Mouse (Mus musculus) heart, postnatal 0 days (tissue): ENCODE results near the gene Pdlim7.

Source experiments
- CTCF ChIP-seq: IDR thresholded peaks from 2 replicates; pipeline ENCODE4 v1.5.1; 2016; ENCODE audit warnings: antibody characterized with exemption, control low read depth, low read depth
- EP300 ChIP-seq: IDR thresholded peaks from 2 replicates; pipeline ENCODE4 v1.6.1; 2016; ENCODE audit warnings: antibody characterized with exemption, low read depth

DNA sequence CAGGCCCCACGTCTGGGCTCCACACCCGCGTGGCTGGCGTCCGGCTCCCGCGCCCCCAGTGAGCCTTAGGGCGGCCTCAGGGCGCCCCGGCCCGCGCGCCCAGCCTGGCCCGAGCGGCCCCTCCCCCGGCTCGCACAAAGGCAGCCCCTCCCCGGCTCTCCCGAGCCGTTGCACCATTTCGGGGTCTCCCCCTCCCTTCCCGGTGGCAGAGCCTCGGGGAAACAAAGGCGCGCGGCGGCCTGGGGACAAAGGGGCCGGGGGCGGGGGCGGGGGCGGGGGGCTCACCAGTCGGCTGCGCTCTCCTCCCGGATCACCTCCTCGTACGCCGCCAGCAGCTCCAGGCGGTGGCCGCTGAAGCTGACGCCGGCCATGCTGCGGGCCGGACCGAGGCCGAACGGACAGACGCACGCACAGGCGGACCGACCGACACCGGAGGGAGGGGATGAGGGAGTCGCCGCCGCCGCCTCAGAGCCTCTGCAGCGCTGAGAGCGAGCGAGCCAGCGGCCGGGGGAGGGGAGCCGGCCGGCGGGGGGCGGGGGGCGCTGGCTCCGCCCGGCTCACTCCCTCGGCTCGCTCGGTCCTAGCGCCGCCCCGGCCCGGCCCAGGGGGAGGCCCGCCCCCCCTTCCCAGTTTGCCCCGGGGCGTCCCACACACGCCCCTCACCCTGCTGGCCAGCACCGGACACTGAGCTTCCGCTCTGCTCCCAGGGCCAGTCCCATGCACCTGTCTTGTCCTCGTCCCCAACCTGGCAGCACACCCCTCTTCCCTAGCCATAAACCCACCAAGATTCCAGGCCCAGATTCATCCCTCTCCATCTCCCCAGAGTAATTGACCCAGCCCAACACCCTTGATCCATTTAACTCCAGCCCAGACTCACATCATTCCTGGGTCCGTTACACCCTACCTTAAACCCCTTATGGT, 25.6 kb downstream of the Pdlim7 start, which contains the start of gene Dbn1:
- TF ChIP-seq CTCF (no peak), EP300 (no peak)
